8 mouse cellular contexts compared by ENCODE assay signal in the genomic region with DNA sequence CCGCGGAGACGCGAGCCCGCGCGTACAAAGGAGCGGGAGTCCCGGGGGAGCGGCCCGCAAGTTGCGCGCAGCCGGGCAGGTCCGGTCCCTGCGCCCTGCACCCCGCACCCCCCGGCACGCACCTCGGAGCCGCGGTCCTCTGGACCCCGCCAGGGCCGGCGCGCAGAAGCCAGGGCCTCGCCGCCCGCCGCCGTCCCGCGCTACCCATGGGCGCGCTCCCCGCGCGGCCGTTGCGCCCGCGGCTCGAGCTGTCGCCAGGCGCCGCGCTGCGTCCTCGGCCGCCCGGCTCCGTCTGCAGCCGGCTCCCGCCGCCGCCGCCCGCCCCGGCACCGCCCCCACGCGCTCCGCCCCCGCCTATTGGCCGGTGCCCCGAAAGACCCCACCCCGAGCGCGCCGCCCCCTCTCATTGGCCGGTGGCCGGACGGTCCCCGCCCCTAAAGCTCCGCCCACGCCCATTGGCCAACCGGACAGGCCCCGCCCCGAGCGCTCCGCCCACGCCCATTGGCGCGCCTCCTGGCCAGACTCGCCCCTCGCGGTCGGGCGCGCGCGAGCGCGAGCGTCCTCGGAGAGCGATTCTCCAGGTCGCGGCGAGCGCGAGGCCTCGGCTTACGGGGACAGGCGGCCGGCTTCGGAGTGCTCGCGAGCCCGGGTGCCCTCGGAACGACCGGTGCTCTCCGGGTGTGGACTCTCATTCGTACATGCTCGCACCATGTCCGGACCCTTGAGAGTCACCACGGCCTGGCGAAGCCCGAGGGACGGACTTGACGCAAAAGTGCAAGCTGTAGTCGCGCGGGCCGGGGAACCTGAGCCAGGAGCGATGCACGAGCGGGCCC. TPM values are rescaled to one million over a fixed set of nuclear protein-coding genes. Genes with fewer than 3 reads are reported as not detected.
DNase-seq lines count a peak whose midpoint lies in the region.

Gene Sipa1l2, minus strand, starts transcription at position 276 of the 833 bp plus-strand sequence.

- H3K27me3 ChIP-seq in megakaryocyte, embryonic 14.5 days (replicated peaks) = peaks cover 70% of the 10 kb centered on the region

- peaks cover 15% of the 10 kb centered on the region for H3K9me3 ChIP-seq in megakaryocyte, embryonic 14.5 days

- H3K36me3 ChIP-seq in megakaryocyte, embryonic 14.5 days (replicated peaks; ENCODE audit: low read length) = no peaks in the 10 kb centered on the region

- DNase-seq in adrenal gland, adult (ENCODE audit: inconsistent age in 2 of 2, low spot score in 1 of 2) = peak; percentile 99 to 100
- DNase-seq in embryo, embryonic 10 days (ENCODE audit: low spot score) = peak; percentile 94
- peak; percentile 100 for DNase-seq in gastrocnemius, postnatal 10 days
- DNase-seq in induced T-regulatory cell, adult 2 months (ENCODE audit: low read depth) = peak; percentile 95
- DNase-seq in left cerebral cortex, adult 9 months (ENCODE audit: low spot score in 2 of 2) = peak; percentile 76 to 95
- peak; percentile 93 for DNase-seq in right cerebral cortex, adult 2 months (ENCODE audit: low spot score in 2 of 2)
- peak; percentile 97 for DNase-seq in urinary bladder, postnatal 10 days (ENCODE audit: low spot score)

- H3K4me1 ChIP-seq in megakaryocyte, embryonic 14.5 days = peaks cover 19% of the 10 kb centered on the region

- peak within 1 kb of the TSS; percentile 91 for H3K4me3 ChIP-seq in megakaryocyte, embryonic 14.5 days (replicated peaks)

RNA-seq across cellular contexts. Expression of gene Sipa1l2, which starts in this region (rescaled TPM):
- 10 to 100 TPM; 12.9 to 16.7 TPM for total RNA-seq in gastrocnemius, postnatal 10 days (2021)
- polyA plus RNA-seq in megakaryocyte, embryonic 14.5 days (2012; ENCODE audit: insufficient read depth, low replicate concordance) = 0.40 and 0.78 TPM in 2 replicates

Comparison
In these comparisons a context has a peak if more than half of its experiments do, and no peak if none do; other contexts are left out.
1. Peak in every context shown above with its lines: DNase-seq and H3K4me3 ChIP-seq.